Mouse (Mus musculus) gastrocnemius, postnatal 10 days (tissue): Measurements from ENCODE around the gene Gm45233. TPM values are rescaled to one million over a fixed set of nuclear protein-coding genes. Genes with fewer than 3 reads are reported as not detected.

Source experiments
- DNase-seq: peaks from one replicate; pipeline ENCODE4 v3.0.0; 2021; ENCODE audit warnings: mixed read lengths
- microRNA-seq, 2 experiments: library from miRNA; unstranded; fragments of <30 nt; microRNA quantifications; one replicate each; pipeline ENCODE4 v1.2.0; 2021
- total RNA-seq, 2 experiments: library from RNA; stranded (reverse); gene quantifications; 2 replicates each; pipeline ENCODE4 v1.2.3; 2021

Gm45233 gene
- total RNA-seq, 2 experiments from 2014 or later, result 0.66 to 1.2 TPM

DNA sequence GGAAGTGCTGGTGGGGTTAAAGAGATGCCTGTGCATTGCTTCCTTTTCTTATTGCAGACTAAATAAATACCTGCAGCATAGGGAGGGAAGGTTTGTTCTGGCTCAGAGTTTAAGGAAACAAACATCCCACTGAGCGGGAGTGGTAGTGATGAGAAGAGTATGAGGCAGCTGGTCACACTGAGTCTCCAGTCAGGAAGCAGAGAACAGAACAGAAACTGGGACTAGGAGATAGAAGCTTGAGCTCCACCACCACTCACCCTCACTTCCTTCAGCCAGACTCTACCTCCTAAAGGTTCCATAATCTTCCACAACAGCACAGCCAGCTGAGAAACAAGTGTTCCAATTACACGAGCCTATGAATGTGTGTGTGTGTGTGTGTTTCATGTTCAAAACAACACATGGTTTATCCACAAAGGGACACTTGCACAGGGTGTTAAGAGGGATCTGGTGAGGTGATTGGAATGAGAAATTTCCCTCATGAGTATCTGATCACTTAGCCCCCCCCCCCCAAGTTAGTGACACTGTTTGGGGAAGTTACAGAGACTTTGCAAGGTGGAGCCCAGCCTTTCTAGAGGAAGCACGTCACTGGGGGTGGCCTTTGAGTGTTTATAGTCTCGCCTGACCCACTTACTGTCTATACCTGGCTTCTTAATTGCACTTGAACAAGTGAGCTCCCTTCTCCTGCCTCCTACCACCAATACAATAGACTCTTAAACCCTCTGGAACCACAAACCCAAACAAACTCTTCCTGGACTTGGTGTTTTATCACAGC, 68.0 kb downstream of the Gm45233 start:
- no peak for DNase-seq

DNA sequence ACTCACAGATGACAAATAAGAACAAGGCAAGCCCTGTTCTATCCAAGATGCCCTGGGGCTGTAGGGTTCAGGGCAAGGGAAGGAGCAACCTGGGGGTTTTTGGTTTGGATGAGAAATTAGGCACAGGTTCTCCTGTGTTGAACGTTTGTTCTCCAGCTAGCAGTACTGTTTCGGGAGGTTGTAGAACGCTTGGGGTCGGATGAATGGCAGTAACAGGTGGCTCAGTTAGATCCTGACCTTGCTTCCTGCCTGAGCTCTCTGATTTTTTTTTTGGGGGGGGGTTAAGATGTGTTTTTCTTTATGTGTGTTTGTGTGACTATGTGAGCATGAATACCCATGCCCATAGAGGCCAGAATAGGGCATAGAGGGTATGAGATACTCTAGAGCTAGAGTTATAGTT, 68.6 kb downstream of the Gm45233 start:
- no peak for DNase-seq

Small RNA genes lying within 50 kb of the gene (microRNA-seq; reads per million reads assigned to microRNA genes)
- gene Mir7051, result 2.0 to 2.5 reads per million in 2 experiments

Other genes starting within 250 kb of the Gm45233 start
- 10 to 100 TPM; 15.6 to 17.0 TPM for gene Zfp715, start 130.8 kb upstream of the Gm45233 start, total RNA-seq
- gene Siglecf, start 92.8 kb upstream of the Gm45233 start, total RNA-seq, result not detected
- under 1 TPM; 0.14 to 0.59 TPM for gene Siglecg, start 35.9 kb upstream of the Gm45233 start, total RNA-seq
- gene Lim2, start 16.5 kb upstream of the Gm45233 start, total RNA-seq, result not detected
- not detected for gene Nkg7, start 7.1 kb upstream of the Gm45233 start, total RNA-seq
- gene Cldnd2, start 3.3 kb upstream of the Gm45233 start, total RNA-seq, result not detected
- 100 to 1,000 TPM; 346 to 421 TPM for gene Etfb, start within 50 bp of the Gm45233 start, total RNA-seq
- gene Vsig10l, start 19.0 kb downstream of the Gm45233 start, total RNA-seq, result 1 to 10 TPM; 1.4 to 3.8 TPM
- gene Iglon5, start 45.9 kb downstream of the Gm45233 start, total RNA-seq, result 1 to 10 TPM; 1.2 to 1.3 TPM
- not detected for gene 4931406B18Rik, start 61.8 kb downstream of the Gm45233 start, total RNA-seq
- gene Cd33, start 100.3 kb downstream of the Gm45233 start, total RNA-seq, result 1 to 10 TPM; 3.1 to 3.9 TPM
- gene Zfp658, start 118.1 kb downstream of the Gm45233 start, total RNA-seq, result 1 to 10 TPM; 1.2 to 1.4 TPM
- gene Zfp719, start 135.5 kb downstream of the Gm45233 start, total RNA-seq, result 1 to 10 TPM; 6.1 to 7.3 TPM
- not detected for gene Zfp819, start 163.0 kb downstream of the Gm45233 start, total RNA-seq
- not detected for gene Ceacam18, start 190.6 kb downstream of the Gm45233 start, total RNA-seq
- under 1 TPM; 0.45 to 0.59 TPM for gene Siglece, start 216.0 kb downstream of the Gm45233 start, total RNA-seq
- 1 to 10 TPM; 3.2 to 3.8 TPM for gene Ctu1, start 227.9 kb downstream of the Gm45233 start, total RNA-seq
- gene Klk14, start 246.3 kb downstream of the Gm45233 start, total RNA-seq, result not detected